Mouse (Mus musculus): ENCODE measurements at regions not wholly inside any gene's neighbourhood (a gene's known extent, or its start where the extent isn't known, plus 50 kb on each side); places are given as distances from the start of the nearest gene placed in this dataset.

GRCm38 (mm10) chr1:23462411-23462810, 64.8 kb upstream of the Ogfrl1 start:
- DNase-seq (ENCODE audit: low spot score in 2 of 2): no peak

DNA sequence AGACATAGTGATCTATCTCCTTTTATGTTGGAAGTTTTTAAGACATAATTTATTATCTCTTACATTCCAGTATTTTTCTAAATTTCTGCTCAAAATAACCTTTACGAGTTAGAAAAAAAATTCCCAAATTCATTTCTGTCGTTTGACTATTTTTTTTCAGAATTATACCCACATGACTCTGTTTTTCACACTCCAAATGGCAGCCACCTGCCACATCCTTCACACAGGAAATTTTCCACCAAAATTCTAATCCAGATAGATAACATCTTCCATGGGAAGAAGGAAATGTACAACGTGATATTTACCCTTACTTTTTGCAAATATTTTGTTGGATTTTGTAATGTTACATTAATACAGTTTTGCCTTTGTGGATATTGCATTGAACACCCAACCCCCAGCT, 66.5 kb upstream of the Ogfrl1 start:
- DNase-seq (ENCODE audit: low spot score in 2 of 2): no peak

GRCm38 (mm10) chr1:23466340-23466739, 68.8 kb upstream of the Ogfrl1 start:
- no peak for DNase-seq (ENCODE audit: low spot score in 2 of 2)

GRCm38 (mm10) chr1:23467405-23467804, 69.8 kb upstream of the Ogfrl1 start:
- no peak for DNase-seq (ENCODE audit: low spot score in 2 of 2)

DNA sequence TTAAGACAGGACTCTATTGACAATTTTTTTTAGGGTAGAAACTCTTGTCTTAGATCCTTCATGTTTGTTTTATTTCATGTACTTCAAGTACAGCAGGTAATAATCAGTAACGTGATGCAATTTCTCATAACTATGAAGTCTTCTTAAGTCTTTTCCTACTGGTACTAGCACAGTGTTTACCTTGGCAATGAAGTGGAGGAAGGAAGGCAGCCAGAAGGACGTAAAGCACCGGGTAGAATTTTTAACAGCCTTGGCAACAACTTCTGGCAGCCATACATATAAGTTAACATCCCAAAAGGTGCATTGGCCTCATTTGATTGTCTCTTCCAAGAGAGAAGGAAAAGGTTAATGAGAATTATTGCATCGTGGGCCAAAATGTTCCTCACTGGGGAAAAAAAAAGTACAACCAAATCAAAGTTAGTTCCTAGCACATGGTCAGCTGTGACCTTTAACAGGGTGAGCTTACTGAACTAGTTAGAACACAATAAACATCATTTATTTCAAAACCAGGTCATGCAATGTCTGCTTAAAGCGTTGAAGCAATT, 83.3 kb upstream of the Ogfrl1 start:
- DNase-seq (ENCODE audit: low spot score in 2 of 2): no peak

DNA sequence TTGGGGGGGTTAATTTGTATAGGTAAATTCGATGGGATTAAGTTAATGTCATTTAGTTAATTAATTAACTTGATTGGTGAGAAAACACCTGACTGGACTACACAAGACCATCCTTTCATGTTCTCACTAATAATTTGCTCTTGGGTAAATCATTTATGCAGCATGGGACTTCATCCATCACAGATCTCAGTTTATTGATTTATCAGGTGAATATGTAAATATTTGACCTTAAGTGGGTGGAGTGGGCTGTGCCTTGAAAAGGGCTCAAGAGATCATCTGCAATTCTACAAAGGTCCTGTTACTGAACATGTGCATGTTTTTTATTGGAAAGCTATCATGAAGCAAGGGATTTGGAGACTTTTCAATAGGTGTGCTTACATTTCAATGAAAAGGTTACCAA, 87.0 kb upstream of the Ogfrl1 start:
- no peak for DNase-seq (ENCODE audit: low spot score in 2 of 2)

DNA sequence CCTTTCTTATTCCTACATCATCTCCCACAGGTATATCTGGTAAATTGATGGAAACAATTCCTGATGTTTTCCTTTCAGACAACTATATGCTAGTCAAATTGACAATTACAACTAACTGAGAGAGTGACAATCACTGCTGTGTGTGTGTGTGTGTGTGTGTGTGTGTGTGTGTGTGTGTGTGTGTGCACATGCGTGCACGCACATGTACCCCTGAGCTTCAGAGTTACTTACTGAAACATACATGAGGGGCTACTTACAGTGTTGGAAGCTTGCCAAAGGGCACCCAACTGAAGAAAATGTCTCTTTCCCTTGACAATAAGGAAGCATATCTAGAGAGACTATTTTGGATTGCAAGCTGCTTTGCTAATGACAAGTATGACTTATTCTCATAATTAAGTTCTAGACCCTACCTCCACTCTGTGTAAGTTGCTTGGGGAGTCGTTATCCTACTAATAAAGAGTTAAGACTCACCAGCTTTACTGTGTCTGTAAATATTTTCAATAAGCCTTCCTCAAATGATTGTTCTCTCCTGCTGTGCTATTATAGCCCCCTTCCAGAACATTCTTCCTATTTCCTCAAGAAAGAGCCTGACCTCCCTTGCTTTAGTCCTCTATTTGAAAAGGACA, 87.7 kb upstream of the Ogfrl1 start:
- DNase-seq (ENCODE audit: low spot score in 2 of 2): no peak

GRCm38 (mm10) chr1:23487031-23487430, 89.5 kb upstream of the Ogfrl1 start:
- DNase-seq (ENCODE audit: low spot score in 2 of 2): no peak

DNA sequence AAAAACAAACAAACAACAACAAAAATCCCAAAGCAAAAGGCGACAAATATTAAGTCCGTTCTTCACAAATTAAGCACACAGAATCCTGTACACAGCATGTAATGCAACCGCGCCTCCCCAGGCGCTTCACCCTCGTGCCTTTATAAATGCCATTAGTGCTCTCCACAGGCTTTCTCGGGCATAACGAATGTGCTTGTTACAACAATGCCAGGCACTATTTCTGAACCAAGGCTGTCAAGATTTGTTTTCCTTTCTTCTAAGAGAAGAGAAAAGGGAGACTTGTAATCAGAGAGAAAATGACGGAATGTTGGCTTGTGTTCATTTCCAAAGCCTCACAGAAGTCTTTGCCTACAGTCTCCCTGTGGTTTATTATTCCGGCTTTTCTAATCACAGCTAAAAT, 93.1 kb upstream of the Ogfrl1 start:
- no peak for DNase-seq (ENCODE audit: low spot score in 2 of 2)

DNA sequence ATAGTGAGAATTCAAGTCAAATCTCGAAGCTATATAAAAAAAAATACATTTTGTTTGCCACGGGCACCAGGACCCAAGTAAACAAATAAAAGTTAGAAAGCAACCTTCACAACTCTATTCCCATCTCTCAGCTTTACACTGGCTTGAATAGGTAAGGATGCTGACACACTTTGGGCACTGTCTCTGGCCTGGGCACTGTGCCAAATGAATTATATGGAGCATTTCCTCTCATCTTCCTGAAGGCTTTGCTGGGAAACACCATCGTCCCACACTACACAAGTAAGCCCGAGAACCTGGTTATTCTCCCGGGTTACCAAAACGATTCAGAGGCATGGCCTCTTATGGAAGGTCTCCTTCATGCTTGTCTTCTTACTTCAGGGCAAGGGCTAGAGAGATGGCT, 93.5 kb upstream of the Ogfrl1 start:
- no peak for DNase-seq (ENCODE audit: low spot score in 2 of 2)

DNA sequence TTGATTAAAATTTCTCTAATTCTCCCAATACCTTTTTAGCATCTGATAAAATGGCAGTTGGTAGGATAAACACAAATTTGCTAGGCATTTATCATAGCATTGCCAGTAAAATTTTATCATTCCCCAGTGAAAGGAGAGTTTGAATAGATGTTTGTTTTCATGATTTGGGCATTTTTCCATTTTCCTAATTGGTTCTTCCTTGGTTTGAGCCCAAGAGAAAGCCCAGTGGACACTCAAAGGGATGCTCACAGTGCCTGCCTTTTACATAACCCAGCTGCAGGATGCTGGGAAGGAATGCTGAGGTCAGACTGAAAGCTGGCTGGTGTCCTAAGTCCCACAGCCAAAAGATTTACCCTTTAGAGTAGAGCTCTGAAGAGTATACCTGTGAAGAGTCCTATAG, 95.4 kb upstream of the Ogfrl1 start:
- no peak for DNase-seq (ENCODE audit: low spot score in 2 of 2)

GRCm38 (mm10) chr1:23495412-23495811, 97.8 kb upstream of the Ogfrl1 start:
- DNase-seq (ENCODE audit: low spot score in 2 of 2): no peak

DNA sequence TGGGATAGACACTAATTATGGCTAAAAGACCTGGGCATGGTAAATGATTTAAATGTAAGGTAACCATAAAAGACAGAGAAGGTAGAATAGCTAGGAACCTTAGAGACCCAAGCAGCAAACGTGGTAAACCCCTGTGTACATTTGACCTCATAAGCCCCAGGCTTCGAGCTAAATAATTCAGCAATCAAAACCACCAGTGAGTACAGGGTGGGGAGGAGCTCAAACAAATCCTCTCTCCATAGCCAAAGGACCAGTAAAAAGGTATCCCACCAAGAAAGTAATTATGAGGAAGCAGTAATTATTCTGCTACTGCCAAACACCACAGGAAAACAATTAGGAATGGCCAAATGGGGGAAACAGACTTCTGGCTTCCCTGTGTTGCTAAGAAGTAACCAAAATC, 122.5 kb upstream of the Ogfrl1 start:
- DNase-seq (ENCODE audit: low spot score in 2 of 2): no peak

GRCm38 (mm10) chr1:23532659-23533058, 135.1 kb upstream of the Ogfrl1 start:
- DNase-seq (ENCODE audit: low spot score in 2 of 2): no peak

GRCm38 (mm10) chr1:23536621-23537020, 139.0 kb upstream of the Ogfrl1 start:
- DNase-seq (ENCODE audit: low spot score in 2 of 2): no peak

DNA sequence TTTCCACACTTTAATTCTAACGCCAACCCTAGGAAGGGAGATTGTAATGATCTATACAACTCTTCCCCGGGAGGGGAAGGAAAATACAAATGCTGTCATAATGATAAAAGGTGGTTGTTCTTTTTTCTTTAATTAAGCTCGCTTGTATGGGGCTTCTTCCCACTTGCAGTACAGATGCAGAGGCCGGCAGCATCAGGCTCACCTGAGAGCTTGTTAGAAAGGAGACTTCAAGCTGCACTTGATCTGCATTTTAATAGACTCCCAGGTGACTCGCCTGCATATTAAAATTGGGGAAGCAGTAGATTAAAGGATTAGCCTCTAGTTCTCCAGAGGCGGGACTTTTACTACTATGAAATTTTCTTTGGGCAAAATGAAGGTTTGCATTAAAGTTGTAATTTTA, 140.8 kb upstream of the Ogfrl1 start:
- no peak for DNase-seq (ENCODE audit: low spot score in 2 of 2)

- no peak for DNase-seq (ENCODE audit: low spot score in 2 of 2)
These were observed 143.0 kb upstream of the Ogfrl1 start for GRCm38 (mm10) chr1:23540594-23540993.

DNA sequence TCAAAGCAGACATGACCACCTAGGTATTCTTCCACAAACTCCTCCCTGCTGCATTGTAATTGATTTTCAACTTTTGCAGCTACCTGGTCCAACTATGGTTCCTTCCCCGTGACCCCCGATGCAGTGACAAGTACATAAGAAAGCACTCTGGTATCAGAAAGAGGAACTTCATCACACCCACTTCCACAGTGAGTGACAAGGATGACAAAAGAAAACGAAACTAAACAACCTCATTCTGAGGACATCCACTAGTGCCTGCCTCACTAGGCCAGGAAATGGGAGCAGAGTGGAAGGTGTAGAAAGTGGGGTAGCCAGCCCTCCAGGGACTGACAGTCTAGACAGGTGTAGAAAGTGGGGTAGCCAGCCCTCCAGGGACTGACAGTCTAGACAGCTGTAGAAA, 158.2 kb upstream of the Ogfrl1 start:
- no peak for DNase-seq (ENCODE audit: low spot score in 2 of 2)

DNA sequence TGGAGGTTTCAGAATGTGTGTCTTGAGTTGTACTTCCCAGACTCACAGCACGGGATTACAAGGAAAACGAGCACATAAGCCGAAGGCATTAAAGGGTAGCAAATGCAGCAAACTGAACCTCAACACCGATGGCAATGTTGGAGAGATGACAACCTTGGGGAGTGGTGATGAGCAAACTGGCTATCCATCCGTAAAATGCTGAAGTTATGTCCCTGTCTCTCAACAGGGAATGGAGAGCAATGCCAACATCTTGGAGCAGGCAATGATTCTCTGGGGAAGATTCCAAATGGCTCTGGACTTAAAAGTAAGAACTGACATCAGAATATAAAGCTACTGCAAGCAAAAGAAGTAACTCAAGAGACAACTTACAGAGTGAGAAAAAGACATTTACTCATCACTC, 170.5 kb upstream of the Ogfrl1 start:
- DNase-seq (ENCODE audit: low spot score in 2 of 2): no peak

- no peak for DNase-seq (ENCODE audit: low spot score in 2 of 2)
These were observed 176.9 kb upstream of the Ogfrl1 start for GRCm38 (mm10) chr1:23574461-23574860.

GRCm38 (mm10) chr1:23575005-23575404, 177.4 kb upstream of the Ogfrl1 start:
- no peak for DNase-seq (ENCODE audit: low spot score in 2 of 2)

- DNase-seq (ENCODE audit: low spot score in 2 of 2): no peak
These were observed 177.9 kb upstream of the Ogfrl1 start for GRCm38 (mm10) chr1:23575515-23575914.

- DNase-seq (ENCODE audit: low spot score in 2 of 2): no peak
These were observed 178.6 kb upstream of the Ogfrl1 start for GRCm38 (mm10) chr1:23576150-23576549.

- no peak for DNase-seq (ENCODE audit: low spot score in 2 of 2)
These were observed 172.1 kb upstream of the B3gat2 start for GRCm38 (mm10) chr1:23589414-23589942.

Measured in spleen, postnatal 4 days (tissue).